Mouse (Mus musculus): ENCODE measurements around the gene Junb.

GRCm38 (mm10) chr8:84965731-84966291 lies 12.7 kb downstream of the Junb start:
- no peak for TF ChIP-seq CTCF (IDR thresholded peaks at IDR 0.05; ENCODE audit: low read depth, low read length)
- TF ChIP-seq POLR2A (IDR thresholded peaks at IDR 0.05; ENCODE audit: extremely low read depth, insufficient read depth, low read length): peak; percentile 48; the same call in 1 of the 2 replicates

All from liver, adult 2 months (tissue).